Mouse (Mus musculus): ENCODE measurements around the gene Neurl1b.

Neurl1b gene

GRCm38 (mm10) chr17:26414523-26415354 is at the start of gene Neurl1b:
TSS of gene Neurl1b (plus strand) at chr17:26414829.
- no peak for DNase-seq (ENCODE audit: low spot score)

DNA sequence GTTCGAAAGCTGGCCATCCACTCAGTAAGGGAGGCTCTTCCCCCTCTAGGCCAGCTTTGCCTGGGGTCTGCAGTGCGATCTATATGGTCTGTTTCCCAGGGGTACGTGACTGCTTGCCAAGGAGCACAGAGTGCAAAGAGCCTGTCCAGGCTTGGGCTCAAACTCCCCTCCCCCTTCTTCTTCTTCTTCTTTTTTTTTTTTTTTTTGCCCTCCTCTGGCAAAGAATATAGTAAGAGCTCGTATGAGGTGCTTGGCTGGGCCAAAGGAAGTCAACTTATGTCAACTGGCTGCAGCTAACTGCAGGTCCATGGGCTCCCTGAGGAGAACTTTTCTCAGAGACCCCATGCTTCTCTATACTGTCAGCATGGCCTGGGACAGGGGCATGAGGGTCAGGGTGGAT is 47.8 kb upstream of the Neurl1b start:
- no peak for DNase-seq (ENCODE audit: low spot score)

DNA sequence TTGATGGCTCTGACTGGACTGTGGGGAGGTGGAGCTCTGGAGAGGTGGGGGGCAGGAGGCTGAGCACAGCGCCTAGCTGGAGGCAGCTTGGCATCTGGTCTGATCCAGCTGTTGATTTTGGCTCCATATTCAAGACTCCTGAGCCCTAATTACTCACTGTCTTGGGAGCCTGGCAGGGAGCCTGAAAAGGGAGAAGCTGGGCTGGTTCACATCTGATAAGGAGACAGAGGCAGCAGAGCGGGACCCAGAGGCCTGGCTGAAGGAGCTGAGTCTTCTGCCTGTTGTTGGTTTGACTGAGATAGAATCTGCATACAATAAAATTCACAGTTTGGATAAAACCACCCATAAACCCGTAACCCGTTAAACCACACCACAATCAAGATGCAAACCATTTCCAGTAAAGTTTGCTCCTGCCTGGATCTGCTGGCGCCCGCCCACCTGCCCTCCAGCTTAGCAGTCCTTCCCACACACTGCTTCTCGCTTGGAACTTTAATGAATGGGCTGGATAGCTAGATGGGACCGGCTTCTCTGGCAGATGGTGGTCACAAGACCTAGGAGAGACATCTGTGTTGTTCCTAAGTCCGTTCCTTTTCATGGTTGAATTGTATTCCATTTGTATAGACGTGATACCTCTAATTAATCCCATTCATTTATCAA is 46.2 kb upstream of the Neurl1b start:
- peak; percentile 32 for DNase-seq (ENCODE audit: low spot score)

DNA sequence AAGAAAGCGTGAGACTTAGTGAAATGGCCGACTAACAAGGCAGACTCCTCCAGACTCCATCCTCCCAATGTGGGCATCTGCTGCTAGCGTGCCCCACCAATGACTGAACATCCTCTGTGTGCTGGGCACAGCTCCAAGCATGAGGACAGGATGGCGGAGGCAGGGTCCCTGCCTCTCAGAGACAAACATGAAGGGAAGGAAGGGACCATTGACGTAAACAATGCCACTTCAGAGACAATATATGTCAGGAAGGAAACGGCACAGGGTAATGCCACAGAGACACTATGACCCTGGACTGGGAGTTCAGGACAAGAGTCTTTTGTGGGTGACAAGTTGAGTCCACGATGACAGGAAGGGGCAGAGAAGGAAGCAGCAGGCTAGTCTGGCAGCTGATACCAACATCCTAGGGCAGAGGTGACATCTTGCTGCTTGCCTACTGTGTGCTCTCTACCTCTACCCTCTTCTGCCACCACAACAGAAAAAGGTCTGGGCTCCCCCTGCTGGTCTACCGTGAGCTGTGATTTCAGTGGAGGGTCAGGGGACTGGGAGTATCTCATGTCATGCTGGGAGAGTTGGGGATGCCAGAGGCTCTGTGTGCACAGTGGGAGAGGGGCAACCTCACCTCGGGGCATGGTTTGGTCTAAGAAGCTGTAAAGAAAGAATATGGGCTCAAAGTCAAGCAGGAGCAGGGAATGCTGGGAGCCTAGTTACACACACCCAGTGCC is 43.9 kb upstream of the Neurl1b start:
- no peak for DNase-seq (ENCODE audit: low spot score)

DNA sequence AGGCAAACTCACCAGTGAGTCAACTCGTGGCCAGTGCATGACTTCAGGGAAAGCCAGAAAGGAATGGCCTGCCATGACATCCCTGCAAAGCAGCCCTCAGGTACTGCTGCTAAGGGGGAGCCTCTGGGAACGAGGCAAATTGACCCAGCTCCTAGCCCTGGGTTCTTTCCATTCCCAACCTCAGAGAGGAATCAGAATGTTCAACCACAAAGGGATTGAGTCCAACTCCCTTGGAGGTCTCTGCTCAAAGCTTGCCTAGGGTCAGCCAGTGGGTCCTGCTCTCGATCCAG is 43.4 kb upstream of the Neurl1b start:
- DNase-seq (ENCODE audit: low spot score): no peak

DNA sequence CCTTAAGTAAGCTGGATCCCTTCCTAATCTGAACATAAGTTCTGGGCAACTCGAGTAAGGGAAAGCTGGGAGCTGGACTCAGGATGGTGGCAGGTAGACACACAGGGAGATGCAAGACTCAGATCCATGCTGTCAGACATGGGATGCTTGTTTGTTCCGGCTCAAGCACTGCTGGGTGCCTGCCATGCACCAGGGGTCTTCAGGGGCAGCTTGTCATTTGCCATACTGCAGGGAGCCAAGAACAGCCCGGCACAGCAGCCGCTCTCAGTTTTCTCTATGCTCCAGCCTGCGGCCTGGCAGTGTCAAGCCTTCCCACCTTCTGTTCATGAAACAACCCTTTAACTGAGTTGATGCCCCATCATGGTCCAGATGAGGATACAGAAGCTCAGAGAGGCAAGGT is 41.4 kb upstream of the Neurl1b start:
- DNase-seq (ENCODE audit: low spot score): no peak

- DNase-seq (ENCODE audit: low spot score): no peak
Observed at GRCm38 (mm10) chr17:26376416-26376815, 38.2 kb upstream of the Neurl1b start.

DNA sequence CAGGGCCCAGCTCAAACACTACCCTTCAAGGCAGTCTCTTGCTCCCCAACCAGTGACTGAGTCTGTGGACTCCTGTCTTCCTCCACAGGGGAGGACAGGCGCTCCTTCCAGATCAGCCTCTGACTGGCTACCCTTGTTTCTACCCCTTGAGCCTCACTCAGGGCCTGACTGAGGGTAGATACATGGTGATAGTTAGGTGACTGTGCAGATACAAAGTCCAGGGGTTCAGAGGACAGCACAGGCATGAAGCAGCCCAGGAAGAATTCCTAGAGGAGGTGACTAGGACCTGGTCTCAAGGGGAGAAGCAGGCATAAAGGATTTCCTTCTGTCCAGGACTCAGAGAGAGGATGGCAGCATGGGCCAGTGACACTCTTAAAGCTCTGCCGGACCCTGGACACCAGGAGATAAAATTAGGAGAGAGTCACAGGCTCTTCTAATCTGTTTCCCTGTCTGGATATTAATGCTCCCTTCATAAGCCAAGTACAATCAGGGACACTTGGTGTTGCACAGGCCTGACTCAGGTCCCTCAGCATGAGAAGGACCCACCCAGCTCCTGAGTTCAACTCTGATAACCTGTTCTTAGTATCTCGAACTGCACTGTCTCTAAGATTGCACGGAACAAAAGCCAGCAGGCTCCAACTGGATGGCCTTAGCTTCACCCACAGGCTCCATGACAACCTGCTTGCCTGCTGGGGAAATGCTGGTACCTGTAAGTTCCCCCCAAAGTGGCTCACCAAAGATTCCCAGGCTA is 37.5 kb upstream of the Neurl1b start:
- DNase-seq (ENCODE audit: low spot score): no peak

DNA sequence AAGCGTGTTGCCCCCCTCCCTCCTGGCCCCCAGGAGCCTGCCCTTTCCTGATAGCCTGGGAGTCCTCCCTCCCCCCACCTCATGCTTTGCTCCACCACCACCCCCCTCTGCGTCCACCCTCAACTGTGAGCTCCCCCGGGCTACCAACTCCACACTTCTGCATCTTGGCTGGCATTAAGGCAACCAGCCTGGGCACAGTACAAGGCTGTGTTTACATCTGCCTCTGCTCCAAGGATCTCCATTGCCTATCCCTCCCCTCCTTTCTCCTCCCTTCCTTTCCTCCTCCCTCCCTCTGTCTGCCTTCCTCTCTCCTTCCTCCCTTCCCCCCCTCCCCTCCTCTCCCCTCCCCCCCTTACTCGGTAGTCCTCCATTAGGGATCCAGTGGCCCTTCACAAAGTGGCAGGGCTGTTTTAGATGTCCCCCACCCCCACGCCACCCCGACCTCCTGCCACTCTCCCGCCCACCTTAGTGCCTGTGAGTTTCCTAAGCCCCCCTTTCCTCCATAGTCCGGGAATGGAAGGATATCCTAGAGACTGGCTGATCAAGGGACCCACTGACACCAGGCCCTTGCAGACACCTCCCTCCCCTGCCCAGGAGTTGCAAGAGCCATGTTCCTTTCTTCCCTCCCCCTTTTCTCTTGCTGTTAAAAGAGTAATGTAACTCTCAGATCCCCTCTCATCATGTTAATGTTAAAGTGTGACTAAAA is 34.2 kb upstream of the Neurl1b start:
- DNase-seq (ENCODE audit: low spot score): no peak

- no peak for DNase-seq (ENCODE audit: low spot score)
Observed at GRCm38 (mm10) chr17:26380986-26381446, 33.6 kb upstream of the Neurl1b start.

GRCm38 (mm10) chr17:26381613-26382012 is 33.0 kb upstream of the Neurl1b start:
- DNase-seq (ENCODE audit: low spot score): no peak

DNA sequence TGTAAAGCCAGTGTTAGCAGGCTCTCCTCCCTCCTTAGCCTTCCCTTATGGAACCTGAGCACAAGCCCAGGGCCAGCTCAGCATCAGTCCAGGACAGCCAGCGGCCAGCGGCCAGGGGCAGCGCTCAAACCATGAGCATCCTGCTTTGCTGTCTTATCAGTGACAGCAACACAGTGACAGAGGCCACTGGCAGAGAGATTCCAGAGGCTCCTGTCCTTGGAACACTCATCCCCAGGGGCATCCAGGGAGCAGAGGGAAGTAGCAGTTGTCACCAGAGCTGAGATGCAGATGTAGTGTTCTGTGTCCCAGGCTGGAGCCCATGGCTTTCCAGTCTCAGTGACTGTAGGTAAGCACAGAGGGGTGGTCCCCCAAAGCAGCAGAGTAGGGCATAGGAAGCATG is 32.5 kb upstream of the Neurl1b start:
- no peak for DNase-seq (ENCODE audit: low spot score)

- no peak for DNase-seq (ENCODE audit: low spot score)
Observed at GRCm38 (mm10) chr17:26382687-26383086, 31.9 kb upstream of the Neurl1b start.

GRCm38 (mm10) chr17:26384111-26384510 is 30.5 kb upstream of the Neurl1b start:
- no peak for DNase-seq (ENCODE audit: low spot score)

- no peak for DNase-seq (ENCODE audit: low spot score)
Observed at GRCm38 (mm10) chr17:26385252-26386130, 29.1 kb upstream of the Neurl1b start.

DNA sequence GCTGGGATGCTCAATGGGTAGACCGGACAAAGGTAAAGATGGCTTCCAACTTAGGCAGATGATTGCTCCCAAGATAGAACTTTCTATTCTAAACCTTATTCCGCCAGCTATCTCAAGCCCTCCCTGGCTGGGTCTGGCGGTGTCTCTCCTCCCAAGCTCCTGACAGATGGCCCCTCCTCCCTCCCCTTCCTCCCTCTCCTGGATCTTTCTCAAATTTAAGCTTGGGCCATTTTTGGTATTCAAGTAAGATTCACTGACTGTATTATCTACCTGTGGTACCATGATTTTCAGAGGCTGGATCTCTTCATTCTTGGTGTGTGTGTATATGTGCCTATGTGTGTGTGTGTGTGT is 28.5 kb upstream of the Neurl1b start:
- no peak for DNase-seq (ENCODE audit: low spot score)

GRCm38 (mm10) chr17:26388106-26388505 is 26.5 kb upstream of the Neurl1b start:
- DNase-seq (ENCODE audit: low spot score): no peak

DNA sequence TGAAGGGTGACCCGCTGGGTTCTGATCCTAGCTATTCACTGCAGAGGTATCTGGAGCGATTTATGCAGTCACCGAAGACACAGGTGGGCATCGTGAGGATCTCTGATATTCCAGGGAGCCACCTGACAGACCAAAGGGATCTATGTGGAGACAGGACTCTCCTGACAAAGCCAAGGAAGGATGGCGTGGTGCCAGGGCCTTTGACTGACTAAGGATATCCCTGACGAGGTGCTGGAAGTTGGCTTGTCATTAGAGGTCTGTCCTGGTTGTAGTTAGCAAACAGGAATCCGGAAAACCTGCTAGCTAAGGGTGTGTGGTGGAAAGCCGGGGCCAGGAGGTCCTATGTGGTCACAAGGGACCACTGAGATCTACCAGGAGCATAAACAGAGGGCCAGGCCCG is 25.4 kb upstream of the Neurl1b start:
- DNase-seq (ENCODE audit: low spot score): no peak

GRCm38 (mm10) chr17:26390666-26391065 is 24.0 kb upstream of the Neurl1b start:
- DNase-seq (ENCODE audit: low spot score): no peak

GRCm38 (mm10) chr17:26392355-26392754 is 22.3 kb upstream of the Neurl1b start:
- DNase-seq (ENCODE audit: low spot score): no peak

DNA sequence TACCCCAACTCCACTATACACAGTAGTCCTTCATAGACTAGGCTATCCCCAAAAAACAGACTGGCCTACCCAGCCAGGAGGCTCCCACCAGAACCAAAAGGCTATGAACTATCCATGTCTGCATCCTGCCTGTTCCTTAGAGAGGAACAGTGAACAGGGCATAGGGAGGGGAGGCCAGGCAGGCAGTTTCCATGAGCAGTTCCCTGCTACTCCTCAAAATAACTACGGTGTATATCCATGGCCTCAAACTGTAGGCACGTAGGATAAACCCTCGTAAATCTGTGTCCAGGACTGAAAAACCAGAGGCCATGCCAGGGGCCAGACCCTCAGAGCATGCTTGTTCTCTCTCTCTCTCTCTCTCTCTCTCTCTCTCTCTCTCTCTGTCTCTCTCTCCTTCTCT is 17.9 kb upstream of the Neurl1b start:
- no peak for DNase-seq (ENCODE audit: low spot score)
